Mouse (Mus musculus) MEL (cell line): Measurements from ENCODE around the gene Slain2.

ENCODE experiments used
- CTCF ChIP-seq, 3 experiments: IDR thresholded peaks in 2 of 3; conservative IDR thresholded peaks in 1 of 3; 2 replicates each; pipeline ENCODE4 v1.5.1; 2011 to 2012; ENCODE audit warnings: low read length in 3 of 3, low read depth in 2 of 3, mild to moderate bottlenecking in 2 of 3, improper control_type of control experiment in 1 of 3, inconsistent platforms in 1 of 3, mixed read lengths in 1 of 3, moderate library complexity in 1 of 3; ENCODE audit not compliant: control insufficient read depth in 1 of 3, insufficient read depth in 1 of 3, poor library complexity in 1 of 3, severe bottlenecking in 1 of 3
- EP300 ChIP-seq, 2 experiments: IDR thresholded peaks; 2 replicates each; pipeline ENCODE4 v1.6.1; 2011; ENCODE audit warnings: improper control_type of control experiment in 2 of 2, low read length in 2 of 2, low read depth in 1 of 2, mild to moderate bottlenecking in 1 of 2
- GABPA ChIP-seq: IDR thresholded peaks from 2 replicates; pipeline ENCODE4 v1.6.1; 2012; ENCODE audit warnings: low read depth, mild to moderate bottlenecking, inconsistent platforms, low read length, improper control_type of control experiment, moderate library complexity
- KAT2A ChIP-seq: conservative IDR thresholded peaks from 2 replicates; pipeline ENCODE4 v1.6.1; 2012; ENCODE audit warnings: low read depth, low read length, improper control_type of control experiment, inconsistent platforms
- NELFE ChIP-seq: IDR thresholded peaks from 2 replicates; pipeline ENCODE4 v1.6.1; 2011; ENCODE audit warnings: low read depth, low read length, improper control_type of control experiment
- NRF1 ChIP-seq: IDR thresholded peaks from 2 replicates; pipeline ENCODE4 v1.6.1; 2014; ENCODE audit warnings: low read depth, mild to moderate bottlenecking, inconsistent platforms, low read length, improper control_type of control experiment, moderate library complexity; ENCODE audit not compliant: poor library complexity, insufficient read depth, severe bottlenecking
- POLR2A ChIP-seq, 2 experiments: IDR thresholded peaks; 2 replicates each; pipeline ENCODE4 v1.6.1; 2011 to 2012; ENCODE audit warnings: low read length in 2 of 2, mild to moderate bottlenecking in 2 of 2, control low read depth in 1 of 2, improper control_type of control experiment in 1 of 2, low read depth in 1 of 2, moderate library complexity in 1 of 2; ENCODE audit not compliant: control insufficient read depth in 1 of 2, insufficient read depth in 1 of 2, poor library complexity in 1 of 2
- RCOR1 ChIP-seq: IDR thresholded peaks from 2 replicates; pipeline ENCODE4 v1.6.1; 2012; ENCODE audit warnings: low read depth, mild to moderate bottlenecking, inconsistent platforms, low read length, improper control_type of control experiment
- ZC3H11A ChIP-seq: IDR thresholded peaks from 2 replicates; pipeline ENCODE4 v1.6.1; 2012; ENCODE audit warnings: low read depth, mild to moderate bottlenecking, inconsistent platforms, low read length, improper control_type of control experiment

- no peak for TF ChIP-seq CTCF (IDR thresholded peaks at IDR 0.05 in 2 of 3, conservative IDR thresholded peaks at IDR 0.05 in 1 of 3; ENCODE audit: control insufficient read depth in 1 of 3, insufficient read depth in 1 of 3, low read depth in 2 of 3, low read length in 3 of 3, poor library complexity in 1 of 3, severe bottlenecking in 1 of 3)
- TF ChIP-seq GABPA, result no peak
- no peak for TF ChIP-seq POLR2A (IDR thresholded peaks at IDR 0.05; ENCODE audit: control insufficient read depth in 1 of 2, insufficient read depth in 1 of 2, low read depth in 1 of 2, low read length in 2 of 2, poor library complexity in 1 of 2)
- no peak for TF ChIP-seq NELFE
- no peak for TF ChIP-seq NRF1
- no peak for TF ChIP-seq ZC3H11A
- TF ChIP-seq EP300 (IDR thresholded peaks at IDR 0.05; ENCODE audit: low read depth in 1 of 2, low read length in 2 of 2), result no peak
- no peak for TF ChIP-seq KAT2A
- no peak for TF ChIP-seq RCOR1
These were observed 30.4 kb upstream of the Slain2 start for GRCm38 (mm10) chr5:72883706-72884105.
